Mouse (Mus musculus): Measurements from ENCODE around the gene Gabra3.

The Gabra3 gene

DNA sequence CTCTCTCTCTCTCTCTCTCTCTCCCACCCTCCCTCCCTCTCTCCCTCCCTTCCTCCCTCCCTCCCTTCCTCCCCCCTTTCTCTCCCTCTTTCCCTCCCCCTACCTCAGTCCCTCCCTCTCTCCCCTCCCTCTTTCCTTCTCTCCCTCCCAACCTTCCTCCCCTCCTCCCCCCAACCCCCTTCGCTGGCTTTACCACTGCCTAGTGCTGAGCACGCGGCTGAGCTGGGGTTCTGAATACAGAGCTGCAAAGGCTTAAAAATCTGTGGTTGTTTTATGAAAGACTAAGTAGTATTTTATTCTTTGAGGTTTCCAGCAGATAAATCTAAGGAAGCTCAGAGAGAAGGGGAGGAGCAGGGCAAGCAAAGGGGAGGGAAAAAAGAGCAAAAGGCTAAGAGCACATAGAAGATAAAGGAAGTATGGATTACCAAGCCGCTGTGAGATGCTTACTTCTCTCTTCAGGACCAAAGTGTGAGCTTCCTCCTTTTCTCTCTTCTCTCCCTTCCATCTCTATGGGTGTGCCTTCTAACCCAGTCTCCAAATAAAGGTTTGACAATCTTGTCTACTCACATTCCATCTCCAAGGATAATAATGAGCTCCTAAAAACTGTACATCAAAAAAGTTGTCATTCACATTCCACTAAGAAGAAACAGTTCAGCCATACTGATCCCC lies at the start of gene Gabra3:
Gene Gabra3, minus strand, starts transcription at position 619 of the 669 bp plus-strand sequence.
- DNase-seq: no peak

DNA sequence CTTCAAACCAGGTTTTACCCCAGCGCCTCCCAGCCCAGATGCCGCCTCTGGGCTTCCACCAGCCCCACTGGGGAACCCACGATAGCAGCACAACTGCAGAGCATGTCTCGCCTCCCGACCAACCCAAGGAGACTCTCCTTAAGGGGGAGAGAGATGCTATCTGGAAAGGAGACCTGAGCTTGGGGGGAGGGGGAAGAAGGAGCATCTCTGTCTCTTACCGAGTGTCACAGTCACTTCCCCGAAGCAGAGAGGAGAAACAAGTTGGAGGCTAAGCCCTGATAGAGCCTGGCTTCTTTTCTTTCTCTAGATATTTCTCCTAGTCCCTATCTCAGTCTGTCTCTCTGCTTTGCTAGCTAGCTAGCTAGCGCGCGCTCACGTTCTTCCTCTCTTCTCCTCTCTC lies 859 bp downstream of the Gabra3 start:
- DNase-seq: no peak

DNA sequence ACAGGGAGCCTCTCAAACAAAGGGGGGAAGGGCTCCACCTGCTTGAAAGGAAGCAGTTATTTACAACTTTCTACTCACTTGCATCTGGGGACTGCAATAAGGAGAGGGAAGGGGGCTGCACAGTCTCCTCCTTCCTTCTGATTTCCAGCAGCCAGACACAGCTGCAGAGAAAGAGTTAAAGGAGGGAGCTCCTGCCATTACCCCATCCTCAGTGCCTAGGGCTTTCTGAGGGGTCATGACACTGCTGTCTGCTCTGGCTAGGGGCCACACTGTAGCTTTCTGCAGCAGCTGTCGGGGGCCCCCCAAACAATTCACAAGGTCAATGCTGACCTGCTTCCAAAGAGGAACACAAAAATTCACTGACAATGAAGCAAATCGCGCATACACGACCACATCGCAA lies 1.3 kb downstream of the Gabra3 start:
- DNase-seq: no peak

DNA sequence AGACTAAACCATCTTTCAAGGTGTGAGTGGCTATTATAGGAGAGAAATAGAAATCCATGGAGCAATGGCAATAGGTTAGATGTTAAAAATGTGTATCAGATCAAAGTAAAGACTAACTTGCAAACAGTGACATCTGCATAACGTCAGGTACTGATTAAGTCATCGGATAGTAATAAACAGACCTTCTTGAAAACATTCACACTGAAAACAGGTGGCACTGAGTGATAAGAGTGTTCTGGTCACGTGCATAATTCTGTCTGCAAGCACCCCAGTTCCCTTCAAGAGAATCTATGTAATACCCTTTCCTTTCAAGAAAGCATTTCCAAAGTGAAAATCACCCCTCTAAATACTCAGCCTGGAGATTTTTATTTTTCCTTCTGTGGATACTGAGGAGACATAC lies 6.0 kb downstream of the Gabra3 start:
- no peak for DNase-seq

DNA sequence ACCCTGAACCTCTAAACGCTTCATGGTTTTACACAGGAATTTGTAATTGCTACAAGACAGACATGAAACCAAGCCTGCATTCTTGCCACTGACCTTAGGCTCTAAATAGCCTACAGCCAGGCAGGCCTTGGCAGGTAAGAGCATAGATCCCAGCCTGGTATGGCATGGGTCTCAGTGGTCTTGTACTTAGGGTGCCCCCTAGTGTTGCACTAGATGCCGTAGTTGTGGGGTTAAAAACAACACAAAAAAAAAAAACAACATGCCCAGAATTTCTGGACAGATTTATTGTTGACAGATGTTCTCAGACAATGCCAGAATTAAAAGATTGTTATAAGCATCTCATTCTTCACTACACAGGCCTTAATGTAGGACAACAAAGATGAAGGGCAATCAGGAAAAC lies 12.0 kb downstream of the Gabra3 start:
- DNase-seq: no peak

DNA sequence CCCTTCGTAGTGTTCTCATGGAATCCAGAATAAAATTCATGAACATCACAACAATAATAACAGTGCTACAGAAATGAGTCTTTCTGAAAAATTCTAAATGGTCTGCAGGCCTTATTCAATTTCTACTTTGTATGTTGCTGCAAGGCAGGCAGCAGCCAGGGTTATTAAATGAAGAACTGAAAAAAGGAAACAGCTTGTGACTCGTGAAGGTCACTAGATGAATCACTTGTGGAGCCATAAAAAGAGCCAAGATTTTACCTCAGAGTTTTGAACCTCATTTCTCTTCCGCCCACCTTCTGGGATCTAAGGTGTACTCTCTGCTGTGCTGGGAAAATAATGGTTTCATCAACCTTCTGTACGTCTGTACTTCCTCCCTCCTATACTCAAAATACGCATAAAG lies 159.4 kb downstream of the Gabra3 start:
- DNase-seq: no peak

DNA sequence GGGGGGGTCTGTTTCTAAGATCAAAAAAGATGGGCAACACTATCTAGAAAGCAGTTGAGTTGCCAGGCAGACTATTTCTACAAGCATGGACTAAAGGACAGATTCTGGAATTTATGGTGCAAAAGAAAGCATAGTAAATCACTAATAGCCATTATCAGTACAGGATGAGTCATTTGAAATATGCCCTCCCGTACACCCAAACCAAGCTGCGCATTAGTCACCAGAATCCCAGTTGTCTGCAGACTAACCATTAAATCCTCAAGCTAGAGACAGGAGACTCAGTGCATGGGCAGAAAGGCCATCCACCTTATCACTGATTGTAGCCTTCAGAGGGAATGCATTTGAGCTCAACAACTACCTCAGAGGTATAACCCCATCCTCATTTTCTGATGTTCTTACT lies 166.8 kb downstream of the Gabra3 start:
- DNase-seq: no peak

DNA sequence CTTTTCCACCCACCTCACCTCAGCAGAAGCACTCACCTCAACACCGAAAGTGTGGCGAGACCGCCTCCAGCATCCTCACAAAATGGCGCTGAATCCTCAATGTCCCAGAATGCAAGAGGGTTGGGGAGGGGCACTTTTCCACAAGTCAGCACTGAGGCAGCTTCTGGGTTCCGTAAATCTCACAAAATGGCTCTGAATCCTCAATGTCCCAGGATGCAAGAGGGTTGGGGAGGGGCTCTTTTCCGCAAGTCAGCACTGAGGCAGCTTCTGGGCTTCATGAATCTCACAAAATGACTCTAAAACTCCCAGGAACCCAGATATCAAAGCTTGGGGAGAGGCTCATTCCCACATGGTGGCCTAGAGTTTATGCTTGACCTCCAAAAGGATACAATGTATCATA lies 269.9 kb downstream of the Gabra3 start, which contains the start of gene Magea10:
Gene Magea10, minus strand, starts transcription at position 101 of the 400 bp plus-strand sequence.
- DNase-seq: no peak

Measured in liver (tissue).